Mouse (Mus musculus) cortical plate, adult 2 months (tissue): ENCODE measurements at regions not wholly inside any gene's neighbourhood (a gene's known extent, or its start where the extent isn't known, plus 50 kb on each side); places are given as distances from the start of the nearest gene placed in this dataset.

ENCODE experiments used
- CTCF ChIP-seq: fragments of 200-500 bp; IDR thresholded peaks from 2 replicates; pipeline ENCODE4 v1.5.1; 2011; ENCODE audit warnings: mild to moderate bottlenecking, control low read depth, low read length; ENCODE audit not compliant: insufficient read depth; ENCODE audit errors: extremely low read depth
- POLR2A ChIP-seq: fragments of 200-500 bp; IDR thresholded peaks from 2 replicates; pipeline ENCODE4 v1.6.1; 2011; ENCODE audit warnings: mild to moderate bottlenecking, low read length, control low read depth; ENCODE audit not compliant: insufficient read depth; ENCODE audit errors: extremely low read depth

GRCm38 (mm10) chr19:18020351-18020750 is 182.9 kb upstream of the Pcsk5 start:
- TF ChIP-seq POLR2A = no peak
- no peak for TF ChIP-seq CTCF
